Mouse (Mus musculus): ENCODE results near the gene Rhod. TPM values are rescaled to one million over a fixed set of nuclear protein-coding genes. Genes with fewer than 3 reads are reported as not detected.
A peak's percentile ranks its signal among the peaks of the same experiment; 100 is the strongest.

The Rhod gene
- 6.7 and 10.3 TPM in 2 replicates for polyA plus RNA-seq (2016; fragmentation: Nextera tagmentation; extraction: Ambion mirVana)

DNA sequence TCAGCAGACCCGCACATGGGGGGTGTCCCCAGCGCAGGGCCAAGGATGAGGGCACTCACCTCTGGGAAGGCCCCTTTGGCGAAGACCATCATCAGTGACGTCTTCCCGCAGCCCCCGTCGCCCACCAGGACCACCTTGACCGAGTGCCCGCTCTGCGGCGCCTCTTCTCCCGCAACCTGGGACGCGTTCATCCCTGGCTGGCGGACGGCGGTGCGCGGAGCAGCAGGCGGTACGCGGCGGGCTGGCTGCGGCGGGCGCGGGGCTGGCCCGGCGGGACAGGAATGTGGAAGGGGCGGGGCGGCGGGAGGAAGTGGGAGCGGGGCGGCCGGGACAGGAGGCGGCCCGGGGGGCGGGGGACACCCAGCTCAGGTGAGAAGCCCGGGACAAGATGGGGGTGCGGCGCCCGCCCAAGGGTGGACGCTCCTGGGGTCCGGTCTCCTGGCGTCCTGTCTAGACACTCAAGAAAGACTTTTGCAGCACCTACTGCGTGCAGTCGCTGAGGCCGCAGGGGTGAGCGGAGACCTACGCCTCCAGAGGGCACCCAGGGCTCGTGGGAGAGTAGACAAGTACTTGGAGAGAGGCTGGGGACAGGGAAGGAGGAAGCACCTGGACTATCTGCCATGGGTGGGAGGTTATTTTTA, at the start of gene Rhod:
Gene Rhod, minus strand, starts transcription at position 272 of the 641 bp plus-strand sequence.
- Histone ChIP-seq H3K27ac (replicated peaks) (no peak within 1 kb of the TSS), H3K4me2 (replicated peaks) (peak within 1 kb of the TSS; percentile 75), H3K4me3 (peak within 1 kb of the TSS; percentile 57), H3K9me3 (no peaks in the 10 kb centered on the region), H3K36me3 (no peaks in the 10 kb centered on the region), H3K4me1 (peaks cover 22% of the 10 kb centered on the region), H3K27me3 (peaks cover 39% of the 10 kb centered on the region), H3K9ac (replicated peaks) (peak within 1 kb of the TSS; percentile 64)
- WGBS, result under 1% methylated on average over 43 of the region's 51 CpGs
- 0 out of 2 replicates have a peak, but pooled peaks have one; percentile 30 for ATAC-seq (ENCODE audit: low FRiP score, low read depth)

DNA sequence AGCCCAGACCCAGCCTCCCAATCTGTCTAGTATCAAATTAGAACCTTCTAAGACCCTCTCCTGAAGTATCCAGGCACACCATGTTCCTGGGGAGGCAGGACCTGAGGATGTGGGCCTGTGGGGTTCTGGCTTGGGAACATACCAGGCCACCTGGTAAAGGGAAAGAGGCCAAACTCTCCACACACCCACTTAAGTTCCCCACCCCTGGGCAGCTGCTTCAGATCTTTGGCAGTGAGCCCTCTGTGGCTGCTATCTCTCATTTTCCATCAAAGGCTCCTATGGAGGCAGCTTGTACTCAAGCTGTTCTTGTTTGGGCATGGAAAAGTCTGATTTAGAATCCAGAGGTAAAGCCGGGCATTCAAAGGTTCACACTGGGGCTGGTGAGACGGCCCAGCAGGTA, 48.6 kb upstream of the Rhod start:
- Histone ChIP-seq H3K9me3 (no peaks in the 10 kb centered on the region), H3K36me3 (no peaks in the 10 kb centered on the region), H3K4me1 (no peaks in the 10 kb centered on the region), H3K4me3 (no peak overlapping the region), H3K27ac (replicated peaks) (no peak overlapping the region), H3K9ac (replicated peaks) (no peak overlapping the region), H3K4me2 (replicated peaks) (no peak overlapping the region), H3K27me3 (no peaks in the 10 kb centered on the region; the same call in 1 of the 2 replicates)
- no peak for ATAC-seq (ENCODE audit: low FRiP score, low read depth)
- WGBS, result 83% methylated on average over 2 of the region's 2 CpGs

DNA sequence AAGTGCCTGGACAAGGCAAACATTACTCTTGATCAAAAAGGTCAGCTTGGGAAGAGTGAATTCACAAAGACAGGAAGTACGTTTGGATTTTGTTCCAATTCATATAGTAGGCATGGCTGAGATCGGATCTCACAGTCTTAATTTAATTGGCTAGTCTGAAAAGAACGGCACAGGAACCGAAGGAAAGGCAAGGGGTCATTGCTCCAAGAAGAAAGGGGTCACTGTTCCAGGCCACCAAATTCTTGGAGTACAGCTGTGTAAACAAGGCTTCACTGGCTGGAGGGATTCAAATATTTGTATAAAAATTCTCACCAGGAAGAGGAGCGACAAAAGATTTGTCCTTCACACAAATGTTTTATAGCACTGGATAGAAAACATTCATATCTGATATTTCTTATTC, 45.8 kb upstream of the Rhod start:
- H3K4me3 ChIP-seq, result no peak overlapping the region
- H3K4me2 ChIP-seq (replicated peaks), result no peak overlapping the region
- 59% methylated on average over 5 of the region's 5 CpGs for WGBS
- no peak overlapping the region for H3K9ac ChIP-seq (replicated peaks)
- no peak for ATAC-seq (ENCODE audit: low FRiP score, low read depth)
- no peaks in the 10 kb centered on the region for H3K4me1 ChIP-seq
- no peaks in the 10 kb centered on the region for H3K9me3 ChIP-seq
- H3K36me3 ChIP-seq, result no peaks in the 10 kb centered on the region
- peaks cover under 1% of the 10 kb centered on the region; the same call in 1 of the 2 replicates for H3K27me3 ChIP-seq
- no peak overlapping the region for H3K27ac ChIP-seq (replicated peaks)

DNA sequence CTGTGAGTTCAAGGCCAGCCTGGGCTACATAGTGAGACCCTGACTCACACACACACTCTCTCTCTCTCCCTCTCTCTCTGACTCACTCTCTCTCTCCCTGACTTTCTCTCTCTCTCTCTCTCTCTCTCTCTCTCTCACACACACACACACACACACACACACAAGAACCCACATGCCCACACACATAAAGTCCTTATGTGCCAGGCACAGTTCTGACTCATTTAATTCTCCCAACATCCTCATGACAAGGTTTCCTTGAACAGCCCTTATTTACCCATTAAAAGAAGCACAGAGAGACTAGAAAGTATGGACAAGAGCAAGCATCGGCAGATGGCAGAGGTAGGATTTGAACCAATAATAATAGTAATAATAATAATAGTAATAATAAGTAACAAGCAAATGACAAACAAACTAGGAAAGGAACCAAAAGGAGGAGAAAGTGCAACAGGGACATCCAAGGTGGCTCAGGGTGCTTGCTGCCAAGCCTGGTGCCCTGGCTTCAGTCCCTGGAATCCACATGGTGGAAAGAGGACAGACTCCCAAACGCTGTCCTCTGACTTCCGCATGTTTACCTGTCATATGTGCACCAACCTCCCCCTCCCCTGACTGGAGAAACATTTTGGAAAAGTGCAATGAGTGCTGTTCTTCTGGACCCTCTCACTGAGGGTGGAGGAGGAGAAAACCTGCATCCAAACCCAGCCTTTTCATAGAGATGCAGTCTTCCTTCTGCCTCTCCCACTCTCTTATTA, 43.1 kb upstream of the Rhod start:
- H3K9me3 ChIP-seq, result no peaks in the 10 kb centered on the region
- peaks cover 18% of the 10 kb centered on the region for H3K27me3 ChIP-seq
- 89% methylated on average over 3 of the region's 3 CpGs for WGBS
- H3K4me1 ChIP-seq, result 0 out of 2 replicates have a peak, but pooled peaks cover under 1% of the 10 kb centered on the region
- H3K27ac ChIP-seq (replicated peaks), result no peak overlapping the region
- H3K4me2 ChIP-seq (replicated peaks), result no peak overlapping the region
- H3K4me3 ChIP-seq, result no peak overlapping the region
- no peak for ATAC-seq (ENCODE audit: low FRiP score, low read depth)
- H3K9ac ChIP-seq (replicated peaks), result no peak overlapping the region
- no peaks in the 10 kb centered on the region for H3K36me3 ChIP-seq

DNA sequence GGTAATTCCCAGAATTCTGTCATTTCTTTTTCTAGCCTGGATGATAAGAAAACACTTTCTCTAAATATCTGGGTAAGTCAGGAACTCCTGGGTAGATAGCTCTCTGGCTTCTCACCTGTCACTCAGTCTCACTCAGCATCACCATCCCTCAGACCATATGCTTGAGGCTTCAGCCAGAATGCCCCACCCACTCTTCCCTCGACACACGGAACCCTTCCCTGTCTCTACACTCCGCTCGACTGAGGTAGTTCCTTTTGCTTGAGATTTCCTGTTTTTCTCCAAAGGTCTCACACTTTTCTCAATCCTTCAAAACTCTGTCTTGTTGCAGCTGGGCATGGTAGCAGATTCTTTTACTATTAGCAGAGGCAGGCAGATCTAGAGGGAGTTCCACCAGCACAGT, 42.1 kb upstream of the Rhod start:
- H3K9ac ChIP-seq (replicated peaks), result no peak overlapping the region
- H3K36me3 ChIP-seq, result no peaks in the 10 kb centered on the region
- no peak overlapping the region for H3K4me3 ChIP-seq
- no peak for ATAC-seq (ENCODE audit: low FRiP score, low read depth)
- H3K27me3 ChIP-seq, result peaks cover 28% of the 10 kb centered on the region
- WGBS, result 65% methylated on average over 4 of the region's 4 CpGs
- H3K4me2 ChIP-seq (replicated peaks), result no peak overlapping the region
- H3K9me3 ChIP-seq, result no peaks in the 10 kb centered on the region
- peaks cover 8% of the 10 kb centered on the region for H3K4me1 ChIP-seq
- no peak overlapping the region for H3K27ac ChIP-seq (replicated peaks)

DNA sequence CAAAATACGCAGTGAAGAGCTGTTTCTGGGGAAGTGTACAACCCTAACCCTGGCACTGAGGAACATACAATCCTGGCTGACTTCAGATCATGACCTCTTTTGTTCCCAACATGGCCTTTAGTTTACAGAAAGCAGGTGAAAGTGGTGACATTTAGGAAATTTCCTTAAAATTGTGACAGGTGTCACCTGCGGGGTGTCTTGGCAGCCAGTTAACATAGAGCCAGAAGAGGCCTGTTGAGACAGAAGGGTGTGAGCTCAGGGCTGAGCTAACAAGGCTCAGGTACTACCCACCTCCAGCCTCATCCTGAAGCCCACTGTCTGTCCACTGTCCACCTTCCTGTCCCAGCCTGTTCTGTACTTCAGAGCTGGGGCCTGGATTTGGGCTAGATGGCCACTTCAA, 40.8 kb upstream of the Rhod start:
- H3K4me1 ChIP-seq, result peaks cover 10% of the 10 kb centered on the region
- ATAC-seq (ENCODE audit: low FRiP score, low read depth), result no peak
- H3K9ac ChIP-seq (replicated peaks), result no peak overlapping the region
- H3K9me3 ChIP-seq, result no peaks in the 10 kb centered on the region
- H3K4me3 ChIP-seq, result no peak overlapping the region
- 87% methylated on average over 2 of the region's 2 CpGs for WGBS
- no peaks in the 10 kb centered on the region for H3K36me3 ChIP-seq
- H3K27me3 ChIP-seq, result peaks cover 41% of the 10 kb centered on the region
- H3K4me2 ChIP-seq (replicated peaks), result no peak overlapping the region
- no peak overlapping the region for H3K27ac ChIP-seq (replicated peaks)

DNA sequence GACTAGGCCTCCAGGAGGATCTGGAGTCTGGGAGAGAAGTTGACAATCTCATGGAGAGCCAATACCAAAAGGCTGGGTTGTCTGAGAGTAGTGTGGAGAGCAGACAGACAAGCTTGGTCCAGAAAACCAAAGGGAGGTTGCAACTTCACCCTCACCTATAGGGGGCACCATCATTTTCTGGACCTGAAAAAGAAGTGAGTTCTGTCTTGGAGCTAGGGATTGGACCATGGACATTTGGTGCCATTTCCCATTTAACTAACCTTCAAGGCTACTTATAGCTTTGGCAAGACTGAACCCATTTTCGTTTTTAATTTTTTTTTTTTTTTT, 38.9 kb upstream of the Rhod start:
- 23% methylated on average over 1 of the region's 1 CpGs for WGBS

DNA sequence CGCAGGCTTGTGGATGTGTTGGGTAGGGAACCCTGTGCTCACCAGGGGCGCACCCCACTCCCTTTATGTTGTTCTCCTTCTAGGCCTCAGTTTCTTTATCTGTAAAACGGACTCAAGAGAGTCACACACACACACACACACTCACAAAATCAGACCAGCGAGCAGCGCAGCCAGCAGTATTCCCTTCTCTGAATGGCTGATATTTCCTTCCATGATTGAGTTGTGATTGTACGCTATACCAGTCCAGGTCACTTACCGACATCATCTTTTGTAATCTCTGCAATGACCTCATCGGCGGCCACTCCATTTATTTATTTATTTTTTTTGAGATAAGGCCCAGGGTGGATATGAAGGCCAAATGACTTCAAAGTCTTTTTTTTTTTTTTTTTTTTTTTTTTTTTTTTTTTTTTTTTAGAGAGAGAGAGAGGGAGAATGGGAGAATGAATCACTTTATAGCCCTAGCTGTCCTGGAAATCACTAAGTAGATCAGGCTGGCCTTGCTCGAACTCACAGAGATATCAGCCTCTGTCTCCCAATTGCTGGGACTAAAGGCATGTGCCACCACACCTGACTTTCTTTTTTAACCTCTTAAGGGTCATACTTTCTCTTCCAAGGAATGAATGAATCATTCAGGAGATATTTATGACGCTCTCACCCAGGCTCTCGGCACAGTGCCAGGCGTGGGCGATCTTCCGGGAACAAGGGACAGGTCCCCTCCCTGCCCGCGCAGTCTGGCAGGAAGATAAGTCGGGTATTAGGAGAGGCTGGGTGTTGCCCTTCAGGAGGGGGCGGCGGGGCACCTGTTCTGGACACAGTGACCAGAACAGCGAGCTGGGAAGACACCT, 38.3 kb upstream of the Rhod start, which contains the start of gene Syt12:
Gene Syt12, minus strand, starts transcription at position 103 of the 845 bp plus-strand sequence.
- ATAC-seq (ENCODE audit: low FRiP score, low read depth), result no peak
- Histone ChIP-seq H3K9me3 (no peaks in the 10 kb centered on the region), H3K27ac (replicated peaks) (no peak within 1 kb of the TSS), H3K4me2 (replicated peaks) (peak within 1 kb of the TSS; percentile 79), H3K4me1 (peaks cover 10% of the 10 kb centered on the region), H3K36me3 (no peaks in the 10 kb centered on the region), H3K27me3 (peaks cover 57% of the 10 kb centered on the region), H3K9ac (replicated peaks) (peak within 1 kb of the TSS; percentile 40), H3K4me3 (peak within 1 kb of the TSS; percentile 46)
- 41% methylated on average over 21 of the region's 21 CpGs for WGBS

More for the DNA sequence above, 38.9 kb upstream of the Rhod start:
- Histone ChIP-seq H3K9ac (replicated peaks) (no peak overlapping the region), H3K27me3 (peaks cover 57% of the 10 kb centered on the region), H3K4me3 (no peak overlapping the region), H3K9me3 (no peaks in the 10 kb centered on the region), H3K4me1 (peaks cover 10% of the 10 kb centered on the region), H3K4me2 (replicated peaks) (no peak overlapping the region), H3K36me3 (no peaks in the 10 kb centered on the region), H3K27ac (replicated peaks) (no peak overlapping the region)
- ATAC-seq (ENCODE audit: low FRiP score, low read depth), result no peak

DNA sequence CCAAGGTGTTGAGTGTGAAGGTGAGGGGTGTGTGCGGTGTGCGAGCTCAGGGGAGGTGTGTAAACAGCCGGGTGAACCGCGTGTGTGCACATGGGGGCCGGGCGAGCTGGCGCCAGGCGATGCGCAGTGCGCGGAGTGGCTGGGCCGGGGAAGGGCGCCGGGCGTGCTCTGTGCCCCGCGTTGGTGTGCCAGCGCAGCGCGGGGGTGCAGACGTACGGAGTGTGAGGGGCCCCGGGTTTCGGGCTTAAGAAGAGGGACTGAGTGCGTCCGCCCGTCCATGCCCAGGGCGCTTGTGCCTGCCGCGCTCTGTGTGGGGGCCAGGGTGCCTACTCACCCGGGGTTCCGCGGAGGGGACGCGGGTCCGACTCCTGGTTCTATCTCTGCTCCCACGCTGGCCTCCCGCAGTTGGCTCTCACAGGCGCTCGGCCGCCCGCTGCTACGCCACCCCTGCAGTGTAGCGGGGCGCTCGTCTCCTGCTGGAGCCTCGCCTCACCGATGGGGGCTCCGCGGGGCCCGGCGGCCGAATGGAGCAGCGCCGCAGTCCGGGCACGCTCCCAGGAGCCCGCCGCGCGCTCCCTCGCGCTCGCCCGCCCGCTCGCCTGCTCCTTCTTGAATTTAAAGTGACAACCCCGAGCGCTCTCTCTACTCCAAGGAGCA, 37.5 kb upstream of the Rhod start:
- Histone ChIP-seq H3K4me2 (replicated peaks) (peak overlapping the region; percentile 79), H3K27ac (replicated peaks) (no peak overlapping the region), H3K4me1 (peaks cover 10% of the 10 kb centered on the region), H3K36me3 (no peaks in the 10 kb centered on the region), H3K9me3 (no peaks in the 10 kb centered on the region), H3K4me3 (peak overlapping the region; percentile 46), H3K9ac (replicated peaks) (peak overlapping the region; percentile 40), H3K27me3 (peaks cover 57% of the 10 kb centered on the region)
- ATAC-seq (ENCODE audit: low FRiP score, low read depth), result peak; percentile 60
- WGBS, result under 1% methylated on average over 70 of the region's 70 CpGs

DNA sequence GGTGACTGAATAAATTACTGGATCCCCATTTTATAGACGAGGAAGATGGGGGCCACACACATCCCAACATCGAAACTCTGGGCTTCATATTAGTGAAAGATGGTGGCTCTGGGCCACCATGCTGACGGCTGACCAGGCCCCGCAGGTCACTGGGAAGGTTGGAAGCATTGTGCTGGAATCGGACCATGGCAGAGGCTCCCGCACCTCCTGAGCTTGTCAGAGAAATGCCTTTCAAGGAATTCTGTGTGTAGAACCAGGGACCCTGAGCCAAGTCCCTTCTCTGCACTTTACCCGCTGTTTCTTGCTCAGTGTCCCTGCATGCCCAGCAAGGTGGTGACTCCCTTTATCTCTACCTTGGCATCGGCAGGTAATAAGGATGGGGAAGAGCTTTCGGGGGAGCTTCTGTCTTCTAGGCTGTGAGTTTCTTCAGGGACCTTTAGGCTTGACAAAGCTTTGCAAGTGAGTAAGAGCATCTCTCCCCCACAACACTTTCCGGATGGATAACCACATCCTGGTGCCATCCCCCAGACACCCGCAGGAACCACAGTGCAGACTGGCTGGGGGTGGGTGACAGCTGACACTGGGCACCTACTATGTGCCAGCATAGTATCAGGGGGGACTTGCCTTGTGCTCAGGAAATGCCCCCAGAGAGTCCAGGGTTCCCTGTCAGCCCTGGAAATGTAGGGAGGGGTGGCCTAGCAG, 36.1 kb upstream of the Rhod start:
- peaks cover 57% of the 10 kb centered on the region for H3K27me3 ChIP-seq
- WGBS, result 78% methylated on average over 11 of the region's 11 CpGs

DNA sequence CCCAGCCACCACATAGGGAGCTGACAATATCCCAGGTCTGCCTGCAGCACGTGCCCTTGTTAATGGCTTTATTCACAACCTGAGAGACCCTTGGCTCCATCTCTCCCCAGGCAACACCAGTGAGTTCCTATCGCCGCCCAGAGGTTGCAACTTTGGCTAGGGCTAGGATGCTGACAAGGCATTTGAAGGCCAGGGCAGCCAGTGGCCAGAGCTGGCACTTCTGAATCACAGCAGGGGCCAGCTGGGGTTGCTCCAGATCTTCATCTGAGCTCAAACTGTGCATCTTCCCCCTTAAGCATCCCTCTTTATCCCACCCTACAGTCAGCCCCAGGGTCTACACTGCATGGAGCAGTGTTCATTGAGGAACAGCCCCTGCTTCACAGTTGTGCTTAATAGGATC, 35.5 kb upstream of the Rhod start:
- ATAC-seq (ENCODE audit: low FRiP score, low read depth), result no peak
- H3K4me3 ChIP-seq, result no peak overlapping the region
- peaks cover 10% of the 10 kb centered on the region for H3K4me1 ChIP-seq
- H3K27me3 ChIP-seq, result peaks cover 54% of the 10 kb centered on the region
- no peak overlapping the region for H3K4me2 ChIP-seq (replicated peaks)
- no peaks in the 10 kb centered on the region for H3K36me3 ChIP-seq
- H3K9ac ChIP-seq (replicated peaks), result no peak overlapping the region
- 66% methylated on average over 3 of the region's 3 CpGs for WGBS
- H3K9me3 ChIP-seq, result no peaks in the 10 kb centered on the region
- H3K27ac ChIP-seq (replicated peaks), result no peak overlapping the region

More for the DNA sequence above, 36.1 kb upstream of the Rhod start:
- Histone ChIP-seq H3K27ac (replicated peaks) (no peak overlapping the region), H3K4me1 (peaks cover 10% of the 10 kb centered on the region), H3K9ac (replicated peaks) (no peak overlapping the region), H3K4me2 (replicated peaks) (no peak overlapping the region), H3K9me3 (no peaks in the 10 kb centered on the region), H3K36me3 (no peaks in the 10 kb centered on the region), H3K4me3 (no peak overlapping the region)
- no peak for ATAC-seq (ENCODE audit: low FRiP score, low read depth)
